Mouse (Mus musculus): ENCODE measurements around the gene Tle2.

DNA sequence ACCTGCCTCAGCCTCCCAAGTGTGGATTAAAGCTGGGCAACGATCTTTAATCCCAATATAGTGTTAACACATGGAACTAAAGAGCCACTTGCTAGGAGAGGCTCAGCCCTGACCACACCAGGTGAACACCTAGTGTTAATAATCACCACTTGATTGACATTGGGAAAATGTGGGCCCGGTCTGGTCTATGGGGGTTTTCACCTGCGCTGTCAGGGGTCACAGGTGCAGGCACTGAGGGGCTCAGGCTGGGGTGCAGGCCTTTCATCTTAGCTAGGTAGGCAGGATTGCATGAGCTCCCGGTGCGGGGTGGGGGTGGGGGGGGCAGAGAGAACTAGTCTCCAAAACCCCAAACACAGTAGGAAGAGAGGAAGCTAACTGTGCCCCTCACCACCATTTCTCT, 25.3 kb downstream of the Tle2 start:
- TF ChIP-seq CTCF (IDR thresholded peaks at IDR 0.05; ENCODE audit: extremely low read depth, insufficient read depth, low read length) (no peak), POLR2A (IDR thresholded peaks at IDR 0.05; ENCODE audit: extremely low read depth, insufficient read depth, low read length) (no peak)

Measured in cortical plate, adult 2 months (tissue).